Mouse (Mus musculus) kidney, adult 2 months (tissue): ENCODE data around the gene Slc25a14.

ENCODE experiments used
- CTCF ChIP-seq: fragments of 200-500 bp; conservative IDR thresholded peaks from 2 replicates; pipeline ENCODE4 v1.5.1; 2011; ENCODE audit warnings: low read depth, mild to moderate bottlenecking, control low read depth, low read length, moderate library complexity, mixed read lengths; ENCODE audit not compliant: insufficient read depth, insufficient read length
- POLR2A ChIP-seq: fragments of 200-500 bp; IDR thresholded peaks from one replicate; pipeline ENCODE4 v1.6.1; 2011; ENCODE audit warnings: low read depth, low read length, control low read depth

- TF ChIP-seq CTCF (no peak), POLR2A (no peak)
Measured at GRCm38 (mm10) chrX:48623049-48623378, 199 bp upstream of the Slc25a14 start.
